Mouse (Mus musculus) embryonic facial prominence, embryonic 12.5 days (tissue): Measurements from ENCODE around the gene Gan. TPM values are rescaled to one million over a fixed set of nuclear protein-coding genes. Genes with fewer than 3 reads are reported as not detected.

Source experiments
- ATAC-seq: fragments of 200-750 bp; cut with Nextera tagmentation; 2 replicates; pipeline ENCODE4 v1.8.0; 2017; ENCODE audit not compliant: insufficient number of reproducible peaks, insufficient read depth, low FRiP score, low TSS enrichment
- H3K27ac ChIP-seq: fragments of 300-500 bp; sonication (generic); 2 replicates; pipeline ENCODE4 v1.5.1; 2016; ENCODE audit warnings: mild to moderate bottlenecking
- H3K27me3 ChIP-seq: fragments of 300-500 bp; sonication (generic); 2 replicates; pipeline ENCODE4 v1.6.1; 2016; ENCODE audit warnings: mild to moderate bottlenecking, moderate library complexity
- H3K36me3 ChIP-seq: fragments of 300-500 bp; sonication (generic); 2 replicates; pipeline ENCODE4 v1.6.1; 2016; ENCODE audit warnings: mild to moderate bottlenecking
- H3K4me1 ChIP-seq: fragments of 300-500 bp; sonication (generic); 2 replicates; pipeline ENCODE4 v1.6.1; 2016
- H3K4me2 ChIP-seq: fragments of 300-500 bp; sonication (generic); replicated peaks from 2 replicates; pipeline ENCODE4 v1.6.1; 2016; ENCODE audit warnings: mild to moderate bottlenecking, moderate library complexity
- H3K4me3 ChIP-seq: fragments of 300-500 bp; sonication (generic); 2 replicates; pipeline ENCODE4 v1.5.1; 2016; ENCODE audit warnings: mild to moderate bottlenecking
- H3K9ac ChIP-seq: fragments of 300-500 bp; sonication (generic); 2 replicates; pipeline ENCODE4 v1.6.1; 2016; ENCODE audit warnings: mild to moderate bottlenecking, moderate library complexity
- H3K9me3 ChIP-seq: fragments of 300-500 bp; sonication (generic); 2 replicates; pipeline ENCODE4 v1.6.1; 2016; ENCODE audit warnings: mild to moderate bottlenecking, moderate library complexity
- WGBS: fragments of 180-500 bp; shearing (Covaris S2); methylation state at CpG from one replicate; pipeline ENCODE4 v1.1.7; 2016; 5-methylcytosine and 5-hydroxymethylcytosine counted together
- polyA plus RNA-seq: library from polyadenylated mRNA; unstranded; fragments of >200 nt; fragmentation: Nextera tagmentation; extraction: Ambion mirVana; gene quantifications from 2 replicates; pipeline ENCODE4 v1.2.1, GENCODE M21; 2016

Gene Gan
- 3.4 and 3.5 TPM in 2 replicates for polyA plus RNA-seq

DNA sequence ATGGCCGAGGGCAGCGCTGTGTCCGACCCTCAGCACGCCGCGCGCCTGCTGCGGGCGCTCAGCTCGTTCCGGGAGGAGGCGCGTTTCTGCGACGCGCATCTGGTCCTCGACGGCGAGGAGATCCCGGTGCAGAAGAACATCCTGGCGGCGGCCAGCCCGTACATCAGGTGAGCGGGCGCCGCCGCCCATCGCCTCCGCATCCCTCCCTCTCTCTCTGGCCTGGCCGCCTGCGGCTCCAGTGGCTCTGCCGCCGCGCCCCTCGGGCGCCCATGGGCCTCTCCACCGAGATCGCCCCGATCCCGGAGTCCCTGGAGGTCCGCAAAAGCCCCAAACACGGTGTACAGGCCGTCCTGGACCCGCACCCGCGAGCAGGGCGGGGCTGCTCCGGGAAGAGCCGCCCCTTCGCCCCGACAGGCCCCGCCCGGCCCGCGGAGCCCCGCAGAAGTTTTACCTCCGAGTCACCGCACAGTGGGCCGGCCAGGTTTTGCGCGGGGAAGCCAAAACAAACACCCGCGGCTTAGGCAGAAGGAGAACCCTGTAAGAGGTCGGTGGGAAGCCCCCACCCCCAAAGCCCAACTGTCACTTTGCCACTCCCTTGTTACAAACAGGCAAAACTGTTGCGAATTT lies at the start of gene Gan:
TSS of gene Gan (plus strand) at position 1 of the 627 bp plus-strand sequence.
- Histone ChIP-seq H3K9me3 (no peaks in the 10 kb centered on the region), H3K27me3 (no peaks in the 10 kb centered on the region), H3K4me2 (peak within 1 kb of the TSS; percentile 82), H3K36me3 (no peaks in the 10 kb centered on the region), H3K27ac (peak within 1 kb of the TSS; percentile 84), H3K4me1 (peaks cover 19% of the 10 kb centered on the region), H3K9ac (peak within 1 kb of the TSS; percentile 87), H3K4me3 (peak within 1 kb of the TSS; percentile 85)
- ATAC-seq = peak; percentile 73
- WGBS = under 1% methylated on average over 64 of the region's 65 CpGs

DNA sequence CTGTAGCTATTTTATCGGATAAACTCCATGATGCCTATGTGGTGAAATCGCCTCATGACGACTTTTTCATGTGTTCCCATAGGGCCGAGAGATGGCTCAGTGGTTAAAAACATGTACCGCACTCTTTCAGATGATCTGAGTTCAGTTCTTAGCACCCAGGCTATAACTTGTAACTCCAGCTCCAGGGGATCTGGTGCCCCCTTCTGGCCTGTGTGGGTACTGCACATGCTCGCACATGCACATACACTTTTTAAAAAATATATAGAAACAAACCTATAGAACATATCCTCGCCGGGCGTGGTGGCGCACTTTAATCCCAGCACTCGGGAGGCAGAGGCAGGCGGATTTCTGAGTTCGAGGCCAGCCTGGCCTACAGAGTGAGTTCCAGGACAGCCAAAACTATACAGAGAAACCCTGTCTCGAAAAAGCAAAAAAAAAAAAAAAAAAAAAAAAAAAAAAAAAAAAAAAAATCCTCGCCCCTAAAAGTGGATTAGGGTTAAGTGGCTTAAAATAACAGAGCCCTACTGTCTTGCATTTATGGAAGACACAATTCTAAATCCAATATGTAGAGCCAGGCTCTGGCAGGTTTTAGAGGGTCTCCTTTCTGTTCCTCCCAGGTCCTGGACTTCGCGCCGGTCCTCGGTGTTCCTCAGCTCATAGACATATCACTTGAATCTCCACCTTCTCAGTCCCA lies 48.8 kb upstream of the Gan start:
- Histone ChIP-seq H3K27ac (no peak overlapping the region), H3K36me3 (no peaks in the 10 kb centered on the region), H3K9me3 (no peaks in the 10 kb centered on the region), H3K4me2 (no peak overlapping the region), H3K27me3 (no peaks in the 10 kb centered on the region), H3K9ac (no peak overlapping the region), H3K4me3 (no peak overlapping the region), H3K4me1 (0 out of 2 replicates have a peak, but pooled peaks cover 3% of the 10 kb centered on the region)
- 88% methylated on average over 19 of the region's 19 CpGs for WGBS
- no peak for ATAC-seq

DNA sequence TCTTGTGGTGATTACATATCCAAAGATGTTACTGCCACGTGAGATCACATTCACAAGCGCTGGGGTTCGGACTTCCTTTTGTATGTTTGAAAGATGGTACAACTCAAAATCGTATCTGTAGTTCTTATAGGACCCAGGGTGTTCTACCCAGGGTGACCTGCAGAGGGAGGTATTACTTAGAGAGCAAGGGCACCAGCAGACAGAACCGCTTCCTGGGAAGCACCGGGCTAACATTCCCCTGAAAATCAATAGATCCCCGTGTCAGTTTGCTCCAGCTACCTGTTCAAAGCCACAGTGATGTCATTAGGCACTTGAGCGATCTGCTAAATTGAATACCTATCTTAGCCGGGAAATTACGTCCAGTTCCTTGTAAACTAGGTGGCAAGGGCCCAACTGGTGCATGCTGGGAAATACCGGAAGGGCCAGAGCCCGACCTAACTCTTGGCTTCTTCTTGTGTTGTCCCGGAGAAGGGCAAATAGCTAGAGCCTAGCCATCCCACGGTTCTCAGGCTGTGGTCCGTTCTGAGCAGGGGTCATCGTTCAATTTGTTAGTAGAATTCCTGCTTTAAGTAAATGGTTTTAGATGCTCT lies 48.0 kb upstream of the Gan start:
- Histone ChIP-seq H3K4me3 (no peak overlapping the region), H3K36me3 (no peaks in the 10 kb centered on the region), H3K9me3 (no peaks in the 10 kb centered on the region), H3K9ac (no peak overlapping the region), H3K4me2 (no peak overlapping the region), H3K27ac (no peak overlapping the region), H3K27me3 (no peaks in the 10 kb centered on the region), H3K4me1 (0 out of 2 replicates have a peak, but pooled peaks cover 3% of the 10 kb centered on the region)
- 53% methylated on average over 16 of the region's 16 CpGs for WGBS
- ATAC-seq = no peak

DNA sequence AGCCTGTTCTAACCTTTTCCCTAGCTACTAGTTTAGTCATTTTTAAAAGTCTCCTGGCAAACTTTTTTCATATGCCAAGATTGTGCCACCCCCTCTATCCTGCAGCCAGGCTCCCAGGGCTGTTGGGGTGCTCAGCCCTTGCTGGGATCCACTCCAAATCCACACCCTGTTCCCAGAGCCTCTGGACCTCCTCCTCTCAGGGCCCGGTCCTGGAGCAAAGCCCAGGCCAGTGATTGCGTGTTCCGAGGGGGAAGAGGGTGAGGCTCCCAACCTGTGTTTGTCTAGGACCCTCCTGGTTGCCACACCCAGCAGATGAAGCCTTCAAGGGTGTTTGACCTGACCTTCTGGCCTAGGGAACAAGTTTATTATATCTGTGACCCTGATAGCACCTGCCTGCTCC lies 46.3 kb upstream of the Gan start:
- 89% methylated on average over 3 of the region's 3 CpGs for WGBS
- H3K27me3 ChIP-seq = no peaks in the 10 kb centered on the region
- no peak for ATAC-seq
- H3K4me3 ChIP-seq = no peak overlapping the region
- no peak overlapping the region for H3K27ac ChIP-seq
- no peaks in the 10 kb centered on the region for H3K9me3 ChIP-seq
- H3K9ac ChIP-seq = no peak overlapping the region
- no peak overlapping the region for H3K4me2 ChIP-seq
- H3K36me3 ChIP-seq = no peaks in the 10 kb centered on the region
- H3K4me1 ChIP-seq = peaks cover 10% of the 10 kb centered on the region

DNA sequence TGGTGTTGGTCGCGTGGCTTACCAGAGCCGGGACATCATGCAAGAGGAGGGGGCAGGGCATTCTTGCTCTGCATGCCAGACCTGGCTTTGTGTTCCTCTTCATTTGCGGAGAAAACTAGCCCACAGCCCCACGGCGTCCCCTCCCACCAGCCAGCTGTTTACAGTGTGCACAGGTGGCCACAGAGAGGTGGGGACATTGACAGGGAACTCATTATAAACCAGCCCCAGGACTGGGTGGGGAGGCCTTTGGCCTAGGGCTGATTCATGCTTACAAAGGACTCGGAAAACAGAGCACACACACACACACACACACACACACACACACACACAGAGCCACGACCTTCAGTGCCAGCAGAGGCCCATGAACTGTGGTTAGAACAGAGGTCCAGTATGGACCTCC lies 45.7 kb upstream of the Gan start:
- no peak overlapping the region for H3K9ac ChIP-seq
- no peaks in the 10 kb centered on the region for H3K27me3 ChIP-seq
- WGBS = 64% methylated on average over 8 of the region's 8 CpGs
- H3K4me1 ChIP-seq = peaks cover 10% of the 10 kb centered on the region
- ATAC-seq = no peak
- H3K27ac ChIP-seq = no peak overlapping the region
- H3K36me3 ChIP-seq = no peaks in the 10 kb centered on the region
- no peak overlapping the region for H3K4me2 ChIP-seq
- H3K9me3 ChIP-seq = no peaks in the 10 kb centered on the region
- H3K4me3 ChIP-seq = no peak overlapping the region

DNA sequence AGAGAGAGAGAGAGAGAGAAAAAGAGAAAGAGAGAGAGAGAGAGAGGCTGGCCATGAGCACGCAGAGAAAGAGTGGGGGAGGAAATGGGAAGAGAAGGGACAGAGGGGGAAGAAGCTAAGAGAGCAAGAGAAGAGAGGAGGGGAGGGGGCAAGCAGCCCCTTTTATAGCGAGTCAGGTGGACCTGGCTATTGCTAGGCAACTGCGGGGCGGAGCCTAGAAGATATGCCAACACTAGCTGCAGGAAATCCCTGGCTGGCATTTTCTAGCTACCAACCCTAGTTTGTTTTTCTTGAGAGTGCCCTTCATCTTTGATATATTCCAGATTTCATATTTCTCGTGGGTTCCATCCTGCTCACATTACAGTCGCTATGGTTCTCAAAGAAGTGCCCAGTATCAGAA lies 42.8 kb upstream of the Gan start:
- Histone ChIP-seq H3K27ac (no peak overlapping the region), H3K27me3 (no peaks in the 10 kb centered on the region), H3K36me3 (no peaks in the 10 kb centered on the region), H3K4me1 (peaks cover 10% of the 10 kb centered on the region), H3K4me3 (no peak overlapping the region), H3K9ac (no peak overlapping the region), H3K4me2 (peak overlapping the region; percentile 32), H3K9me3 (no peaks in the 10 kb centered on the region)
- ATAC-seq = no peak
- 40% methylated on average over 6 of the region's 6 CpGs for WGBS

DNA sequence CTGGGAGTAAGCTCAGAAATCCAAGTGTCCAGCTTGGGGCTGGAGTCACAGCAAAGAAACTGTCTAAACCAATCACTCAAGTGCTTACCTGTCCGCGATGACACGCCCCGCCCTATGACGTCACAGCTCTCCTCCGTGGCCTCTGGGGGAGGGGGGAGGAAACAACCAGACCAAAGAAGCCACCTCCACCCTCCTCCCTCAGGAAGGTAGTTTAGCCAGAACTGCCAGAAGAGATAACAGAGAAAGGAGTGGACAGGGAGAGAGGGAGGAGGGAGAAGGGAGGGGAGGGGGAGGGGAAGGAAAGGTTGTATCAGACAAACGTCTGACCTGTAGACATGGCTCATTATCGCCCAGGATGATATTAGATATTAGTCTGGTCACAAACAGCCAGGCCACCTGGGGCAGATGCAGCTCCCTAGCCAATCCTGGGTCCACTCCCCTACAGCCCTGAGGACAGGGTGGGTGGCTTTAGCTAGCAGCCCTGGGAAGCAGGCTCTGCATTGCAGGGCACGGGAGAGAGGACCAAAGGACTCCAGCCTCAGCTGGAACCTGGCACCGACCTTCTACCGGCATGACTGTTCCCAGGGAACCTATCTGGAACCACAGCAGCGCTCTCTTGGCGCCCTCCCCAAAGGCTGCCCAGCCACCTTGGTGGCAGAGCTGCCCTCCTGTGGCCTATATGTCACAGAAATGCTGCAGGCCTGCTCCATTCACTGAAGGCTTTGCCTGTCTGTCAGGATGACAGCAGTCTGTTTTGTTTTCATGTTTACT lies 42.1 kb upstream of the Gan start:
- ATAC-seq = no peak
- H3K36me3 ChIP-seq = no peaks in the 10 kb centered on the region
- H3K4me1 ChIP-seq = peaks cover 10% of the 10 kb centered on the region
- H3K9ac ChIP-seq = no peak overlapping the region
- H3K27ac ChIP-seq = no peak overlapping the region
- H3K9me3 ChIP-seq = no peaks in the 10 kb centered on the region
- H3K4me3 ChIP-seq = no peak overlapping the region
- H3K27me3 ChIP-seq = no peaks in the 10 kb centered on the region
- H3K4me2 ChIP-seq = peak overlapping the region; percentile 32
- 15% methylated on average over 13 of the region's 13 CpGs for WGBS

DNA sequence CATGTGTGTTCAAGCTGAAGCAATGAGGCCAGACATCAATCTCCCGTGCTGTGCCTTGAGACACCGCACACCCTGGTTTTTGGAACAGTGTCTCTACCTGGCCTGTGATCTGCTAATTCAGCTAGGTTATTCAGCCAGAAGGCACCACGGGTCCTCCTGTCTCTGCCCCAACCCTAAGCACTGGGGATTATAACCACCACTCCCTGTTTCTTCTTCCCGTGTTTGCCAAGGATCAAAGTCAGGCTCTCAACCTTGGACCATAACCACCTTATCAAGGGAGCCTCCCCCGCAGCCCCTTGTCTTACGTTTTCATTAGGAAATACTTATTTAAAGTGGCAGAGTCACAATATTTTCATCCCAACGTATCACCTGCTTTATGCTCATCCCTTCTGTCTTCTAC lies 41.4 kb upstream of the Gan start:
- WGBS = 69% methylated on average over 7 of the region's 7 CpGs
- no peaks in the 10 kb centered on the region for H3K27me3 ChIP-seq
- H3K4me1 ChIP-seq = peaks cover 10% of the 10 kb centered on the region

DNA sequence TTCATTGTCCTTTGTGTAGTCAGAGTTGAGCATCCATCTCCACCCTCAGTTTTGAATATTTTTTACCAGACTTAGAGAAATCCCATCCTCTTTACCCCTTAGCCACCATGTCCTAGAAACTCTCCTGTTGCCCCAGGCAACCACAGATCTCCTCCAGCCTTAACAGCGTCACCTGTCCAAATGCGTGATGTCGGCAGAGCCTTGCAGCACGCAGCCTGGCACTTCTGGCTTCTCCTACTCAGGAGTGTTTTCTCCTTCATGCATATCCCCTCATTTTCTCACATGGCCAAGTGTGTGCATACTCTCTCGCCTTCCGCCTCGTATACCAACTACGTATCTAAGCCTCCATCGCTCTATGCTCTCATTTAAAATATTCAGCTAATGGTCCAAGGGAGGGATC lies 39.5 kb upstream of the Gan start:
- H3K9me3 ChIP-seq = no peaks in the 10 kb centered on the region
- no peak overlapping the region for H3K27ac ChIP-seq
- H3K27me3 ChIP-seq = no peaks in the 10 kb centered on the region
- H3K9ac ChIP-seq = no peak overlapping the region
- no peak for ATAC-seq
- H3K4me2 ChIP-seq = no peak overlapping the region
- H3K36me3 ChIP-seq = no peaks in the 10 kb centered on the region
- 87% methylated on average over 9 of the region's 9 CpGs for WGBS
- peaks cover 8% of the 10 kb centered on the region for H3K4me1 ChIP-seq
- no peak overlapping the region for H3K4me3 ChIP-seq

More for the DNA sequence above, 41.4 kb upstream of the Gan start:
- Histone ChIP-seq H3K9ac (no peak overlapping the region), H3K9me3 (no peaks in the 10 kb centered on the region), H3K27ac (no peak overlapping the region), H3K36me3 (no peaks in the 10 kb centered on the region), H3K4me3 (no peak overlapping the region), H3K4me2 (no peak overlapping the region)
- ATAC-seq = no peak

DNA sequence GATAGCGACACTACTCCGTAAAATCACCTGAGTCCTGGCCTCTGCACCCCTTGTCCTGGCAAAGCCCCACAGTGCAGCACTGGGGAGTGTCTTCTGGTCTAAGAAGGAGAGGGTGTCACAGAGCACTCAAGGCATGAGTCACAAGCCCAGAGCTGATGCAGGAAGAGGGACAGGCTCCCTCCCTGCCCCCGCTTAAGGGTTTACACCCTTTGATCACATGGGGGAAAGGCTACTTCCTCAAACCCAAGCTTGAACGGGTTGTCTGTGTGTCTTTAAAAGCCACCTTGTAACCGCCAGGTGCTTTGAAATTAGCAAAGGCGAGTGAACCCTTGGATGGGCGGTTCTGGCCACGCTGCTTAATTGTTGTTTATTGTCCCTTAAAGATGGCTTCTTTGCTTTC lies 36.7 kb upstream of the Gan start:
- no peaks in the 10 kb centered on the region for H3K27me3 ChIP-seq
- no peaks in the 10 kb centered on the region for H3K36me3 ChIP-seq
- no peaks in the 10 kb centered on the region for H3K9me3 ChIP-seq
- no peak for ATAC-seq
- no peaks in the 10 kb centered on the region for H3K4me1 ChIP-seq
- no peak overlapping the region; the same call in 1 of the 2 replicates for H3K9ac ChIP-seq
- no peak overlapping the region for H3K4me3 ChIP-seq
- H3K4me2 ChIP-seq = no peak overlapping the region
- WGBS = 55% methylated on average over 8 of the region's 8 CpGs
- no peak overlapping the region for H3K27ac ChIP-seq

DNA sequence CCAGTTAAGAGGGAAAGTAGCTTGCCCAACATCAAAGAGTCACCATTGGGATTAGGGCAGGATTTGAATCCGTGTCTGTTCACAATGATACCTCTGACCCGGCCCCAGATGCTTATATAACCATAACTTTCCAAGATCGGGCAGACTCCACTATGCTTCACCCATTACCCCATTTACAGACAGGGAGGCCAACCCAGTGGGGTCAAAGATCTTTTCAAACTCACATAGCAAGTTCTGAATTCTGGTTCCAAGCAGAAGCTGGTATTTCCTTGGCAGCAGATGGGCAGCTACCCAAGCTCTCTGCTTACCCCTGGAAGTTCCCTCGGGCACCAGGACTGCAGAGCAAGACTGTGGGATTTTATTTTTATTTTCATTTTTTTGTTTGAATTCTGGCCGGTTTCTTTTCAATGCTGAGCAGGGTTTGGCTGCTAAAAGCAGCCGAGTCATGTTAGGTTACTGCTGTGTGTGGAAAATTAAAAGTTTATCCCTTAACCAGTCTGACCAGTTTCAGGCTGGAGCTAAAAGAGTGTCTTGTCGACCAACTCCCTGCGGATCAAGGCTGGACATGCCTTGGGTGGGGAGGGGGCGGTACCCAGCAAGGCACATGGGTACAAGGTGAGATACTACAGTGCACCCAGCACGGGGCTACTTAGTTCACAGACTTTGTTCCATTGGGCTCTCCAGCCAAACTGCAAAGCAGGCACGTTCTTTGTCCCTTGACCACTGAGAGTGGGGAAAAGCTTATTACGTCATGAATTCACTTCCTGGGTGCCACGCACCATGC lies 33.9 kb upstream of the Gan start:
- H3K4me3 ChIP-seq = no peak overlapping the region
- H3K27me3 ChIP-seq = no peaks in the 10 kb centered on the region
- no peak overlapping the region for H3K9ac ChIP-seq
- H3K27ac ChIP-seq = no peak overlapping the region
- ATAC-seq = no peak
- no peaks in the 10 kb centered on the region for H3K9me3 ChIP-seq
- H3K4me2 ChIP-seq = no peak overlapping the region
- H3K36me3 ChIP-seq = no peaks in the 10 kb centered on the region
- 68% methylated on average over 13 of the region's 13 CpGs for WGBS
- no peaks in the 10 kb centered on the region for H3K4me1 ChIP-seq
